24 mouse cellular contexts compared by ENCODE assay signal in genomic region chr6:86245965-86246364, GRCm38 (mm10). TPM values are rescaled to one million over a fixed set of nuclear protein-coding genes. Genes with fewer than 3 reads are reported as not detected.
DNase-seq lines count a peak whose midpoint lies in the region; ATAC-seq and TF ChIP-seq lines count a peak whose summit lies in the region.
"Had no signal": no experiment of that assay in that cellular context is flagged by ENCODE, and none has a peak within 500 bp of the region (broad histone marks: within the 10 kb centered on the region; RNA-seq: fewer than 3 reads in every experiment).

No protein-coding gene starts in this region.

- peak overlapping the region; percentile 4; the same call in 1 of the 2 replicates for H3K27ac ChIP-seq in forebrain, embryonic 15.5 days (replicated peaks)
- no peak overlapping the region for H3K27ac ChIP-seq in forebrain, embryonic 12.5 days
- 0 out of 2 replicates have a peak overlapping the region, but pooled peaks have one; percentile 2 for H3K27ac ChIP-seq in midbrain, embryonic 10.5 days (replicated peaks)
- H3K27ac ChIP-seq in midbrain, embryonic 15.5 days, result no peak overlapping the region
- H3K27ac ChIP-seq: embryonic facial prominence, embryonic 12.5 days; embryonic facial prominence, embryonic 15.5 days; heart, adult 2 months; heart, embryonic 10.5 days; heart, embryonic 13.5 days; hindbrain, embryonic 12.5 days; hindbrain, embryonic 15.5 days had no signal

- 34% methylated on average over 4 of the region's 4 CpGs for WGBS in forebrain, embryonic 15.5 days
- WGBS in forebrain, embryonic 12.5 days, result 34% methylated on average over 4 of the region's 4 CpGs
- WGBS in midbrain, embryonic 10.5 days, result 54% methylated on average over 4 of the region's 4 CpGs
- 38% methylated on average over 4 of the region's 4 CpGs for WGBS in midbrain, embryonic 15.5 days

- H3K27me3 ChIP-seq in forebrain, embryonic 15.5 days, result no peaks in the 10 kb centered on the region
- no peaks in the 10 kb centered on the region for H3K27me3 ChIP-seq in forebrain, embryonic 12.5 days
- no peaks in the 10 kb centered on the region for H3K27me3 ChIP-seq in midbrain, embryonic 10.5 days (ENCODE audit: low read depth, poor library complexity, severe bottlenecking)
- no peaks in the 10 kb centered on the region; the same call in 1 of the 2 replicates for H3K27me3 ChIP-seq in midbrain, embryonic 15.5 days (replicated peaks)
- H3K27me3 ChIP-seq: embryonic facial prominence, embryonic 12.5 days; embryonic facial prominence, embryonic 15.5 days; heart, embryonic 13.5 days; hindbrain, embryonic 12.5 days; hindbrain, embryonic 15.5 days had no signal

- H3K9me3 ChIP-seq in forebrain, embryonic 15.5 days, result no peaks in the 10 kb centered on the region
- H3K9me3 ChIP-seq in forebrain, embryonic 12.5 days, result no peaks in the 10 kb centered on the region
- no peaks in the 10 kb centered on the region for H3K9me3 ChIP-seq in midbrain, embryonic 10.5 days (replicated peaks)
- no peaks in the 10 kb centered on the region for H3K9me3 ChIP-seq in midbrain, embryonic 15.5 days
- H3K9me3 ChIP-seq: embryonic facial prominence, embryonic 12.5 days; embryonic facial prominence, embryonic 15.5 days; heart, embryonic 10.5 days; heart, embryonic 13.5 days; hindbrain, embryonic 12.5 days; hindbrain, embryonic 15.5 days had no signal

- H3K4me1 ChIP-seq in forebrain, embryonic 15.5 days, result peaks cover 25% of the 10 kb centered on the region
- peaks cover 23% of the 10 kb centered on the region for H3K4me1 ChIP-seq in forebrain, embryonic 12.5 days
- peaks cover 33% of the 10 kb centered on the region for H3K4me1 ChIP-seq in midbrain, embryonic 10.5 days
- peaks cover 8% of the 10 kb centered on the region for H3K4me1 ChIP-seq in midbrain, embryonic 15.5 days
- H3K4me1 ChIP-seq: embryonic facial prominence, embryonic 15.5 days had no signal

- TF ChIP-seq POLR2A in brain, embryonic 14.5 days (IDR thresholded peaks at IDR 0.05; ENCODE audit: borderline replicate concordance, extremely low read depth, insufficient read depth, insufficient read length, poor library complexity, severe bottlenecking), result no peak

- DNase-seq in midbrain, embryonic 10.5 days (ENCODE audit: low spot score), result no peak
- DNase-seq in brain, embryonic 14.5 days (ENCODE audit: low read depth), result peak; percentile 72
- no peak for DNase-seq in spleen, postnatal 14 days (ENCODE audit: low spot score in 2 of 2)
- DNase-seq: adrenal gland, postnatal 10 days; adrenal gland, postnatal 36 days; B cell, adult 2 months; cerebellum, adult 11 months; cerebellum, adult 2 months; cerebellum, adult 9-11 months; cerebellum, postnatal 25 days; gastrocnemius, postnatal 10 days; gastrocnemius, postnatal 36 days; heart, adult 2 months; kidney, adult 2 months had no signal

- no peak overlapping the region for H3K4me3 ChIP-seq in forebrain, embryonic 15.5 days
- no peak overlapping the region for H3K4me3 ChIP-seq in forebrain, embryonic 12.5 days (replicated peaks)
- no peak overlapping the region for H3K4me3 ChIP-seq in midbrain, embryonic 10.5 days
- H3K4me3 ChIP-seq in midbrain, embryonic 15.5 days, result no peak overlapping the region
- H3K4me3 ChIP-seq: embryonic facial prominence, embryonic 12.5 days; embryonic facial prominence, embryonic 15.5 days; heart, adult 2 months; heart, embryonic 10.5 days; heart, embryonic 13.5 days; hindbrain, embryonic 12.5 days; hindbrain, embryonic 15.5 days had no signal

- no peak for TF ChIP-seq CTCF in brain, embryonic 14.5 days (IDR thresholded peaks at IDR 0.05; ENCODE audit: borderline replicate concordance, extremely low read depth, insufficient read depth, insufficient read length)

- no peak overlapping the region for H3K4me2 ChIP-seq in forebrain, embryonic 15.5 days (replicated peaks)
- no peak overlapping the region for H3K4me2 ChIP-seq in forebrain, embryonic 12.5 days
- H3K4me2 ChIP-seq in midbrain, embryonic 15.5 days, result no peak overlapping the region
- H3K4me2 ChIP-seq: embryonic facial prominence, embryonic 12.5 days; embryonic facial prominence, embryonic 15.5 days; heart, embryonic 13.5 days; hindbrain, embryonic 12.5 days; hindbrain, embryonic 15.5 days had no signal

- ATAC-seq in forebrain, embryonic 15.5 days (replicated peaks), result peak; percentile 62; the same call in 1 of the 2 replicates
- ATAC-seq in forebrain, embryonic 12.5 days (ENCODE audit: low FRiP score), result no peak
- ATAC-seq in midbrain, embryonic 15.5 days (replicated peaks), result no peak
- ATAC-seq: intestine, postnatal 0 days had no signal

- no peaks in the 10 kb centered on the region for H3K36me3 ChIP-seq in forebrain, embryonic 15.5 days
- H3K36me3 ChIP-seq in forebrain, embryonic 12.5 days (replicated peaks), result no peaks in the 10 kb centered on the region
- H3K36me3 ChIP-seq in midbrain, embryonic 10.5 days, result no peaks in the 10 kb centered on the region
- no peaks in the 10 kb centered on the region for H3K36me3 ChIP-seq in midbrain, embryonic 15.5 days (replicated peaks)
- H3K36me3 ChIP-seq: embryonic facial prominence, embryonic 12.5 days; embryonic facial prominence, embryonic 15.5 days; heart, embryonic 10.5 days; heart, embryonic 13.5 days; hindbrain, embryonic 12.5 days; hindbrain, embryonic 15.5 days had no signal

- no peak overlapping the region for H3K9ac ChIP-seq in forebrain, embryonic 15.5 days (replicated peaks)
- no peak overlapping the region for H3K9ac ChIP-seq in forebrain, embryonic 12.5 days
- H3K9ac ChIP-seq in midbrain, embryonic 15.5 days, result no peak overlapping the region
- H3K9ac ChIP-seq: embryonic facial prominence, embryonic 12.5 days; embryonic facial prominence, embryonic 15.5 days; heart, embryonic 13.5 days; hindbrain, embryonic 12.5 days; hindbrain, embryonic 15.5 days had no signal

RNA-seq across cellular contexts. Expression of gene Tgfa, which starts 50.9 kb away (rescaled TPM):
- polyA plus RNA-seq in forebrain, embryonic 15.5 days (2015; fragmentation: Nextera tagmentation; extraction: Ambion mirVana), result 11.5 and 12.6 TPM in 2 replicates
- 3.0 and 4.3 TPM in 2 replicates for polyA plus RNA-seq in forebrain, embryonic 12.5 days (2016; fragmentation: Nextera tagmentation; extraction: Ambion mirVana)
- polyA plus RNA-seq in midbrain, embryonic 10.5 days (2016; fragmentation: Nextera tagmentation; extraction: Ambion mirVana), result 1.3 and 1.4 TPM in 2 replicates
- polyA plus RNA-seq in midbrain, embryonic 15.5 days (2015; fragmentation: Nextera tagmentation; extraction: Ambion mirVana), result 11.2 and 13.2 TPM in 2 replicates
- polyA plus RNA-seq in brain, embryonic 14.5 days (2012; rRNA removed), result 5.3 and 10.0 TPM in 2 replicates

Comparison
In these comparisons a context has a peak if more than half of its experiments do, and no peak if none do; other contexts are left out.
1. H3K27ac ChIP-seq: peak in forebrain, embryonic 15.5 days (single experiment) and midbrain, embryonic 10.5 days (single experiment); none in forebrain, embryonic 12.5 days (single experiment) and midbrain, embryonic 15.5 days (single experiment).